Mouse (Mus musculus): ENCODE measurements around the gene Muc20. TPM values are rescaled to one million over a fixed set of nuclear protein-coding genes. Genes with fewer than 3 reads are reported as not detected.
A peak's percentile ranks its signal among the peaks of the same experiment; 100 is the strongest.

Muc20 gene
- total RNA-seq (2021): not detected

DNA sequence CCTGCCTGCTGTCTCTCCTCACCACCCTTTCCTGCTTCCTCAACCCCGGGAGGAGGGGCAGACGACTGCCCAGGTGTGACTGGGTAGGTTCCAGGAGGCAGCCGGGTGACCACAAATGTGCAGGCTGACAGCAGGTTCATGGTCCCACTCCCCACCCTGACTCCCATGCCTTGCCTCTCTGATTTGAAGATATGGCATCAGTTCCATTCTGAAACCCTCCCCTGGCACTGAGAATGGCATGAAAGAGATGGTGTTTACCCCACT, at the start of gene Muc20:
Gene Muc20 (minus strand): TSS at position 10 of the 264 bp plus-strand sequence.
- DNase-seq (ENCODE audit: extremely low spot score in 1 of 2, low spot score in 1 of 2): no peak

DNA sequence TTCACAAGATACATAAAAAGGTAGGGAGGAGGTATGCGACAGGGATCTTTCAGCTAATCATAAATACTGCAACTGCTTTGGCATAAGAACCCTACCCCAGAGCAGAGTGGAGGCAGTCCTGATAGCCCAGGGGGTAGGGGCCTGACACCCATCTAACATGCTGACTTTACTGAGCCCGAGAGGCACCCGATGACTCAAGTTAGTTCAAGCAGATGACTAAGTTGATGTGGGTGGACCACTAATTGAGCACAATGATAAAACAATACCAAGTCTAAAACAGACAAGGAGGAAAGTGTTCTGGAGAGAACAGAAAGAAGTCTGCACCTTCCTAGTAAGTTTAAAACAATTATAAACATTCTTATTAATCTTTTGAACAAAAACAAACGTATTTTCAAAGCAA, 34.3 kb upstream of the Muc20 start:
- DNase-seq (ENCODE audit: extremely low spot score in 1 of 2, low spot score in 1 of 2): no peak

DNA sequence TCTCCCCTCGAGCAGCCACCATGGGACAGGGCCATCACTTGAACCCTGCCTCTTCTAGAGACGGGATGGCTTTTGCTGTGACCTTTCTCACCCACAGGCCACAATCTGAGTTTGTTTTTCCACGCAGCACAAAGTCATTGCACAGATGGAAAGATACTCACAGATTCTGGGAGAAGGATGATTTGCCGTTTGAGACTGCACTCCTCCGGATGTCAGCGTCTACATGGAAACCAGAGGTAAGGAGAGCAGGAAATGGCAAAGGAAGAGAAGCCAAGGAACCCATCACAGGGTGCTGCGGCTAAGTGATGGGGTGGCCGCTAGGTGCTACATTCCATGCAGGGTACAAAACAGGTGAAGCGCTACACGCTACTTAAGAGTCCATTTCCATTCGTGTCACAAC, 31.9 kb upstream of the Muc20 start:
- no peak for DNase-seq (ENCODE audit: extremely low spot score in 1 of 2, low spot score in 1 of 2)

GRCm38 (mm10) chr16:32826521-32826920, 29.3 kb upstream of the Muc20 start:
- DNase-seq (ENCODE audit: extremely low spot score in 1 of 2, low spot score in 1 of 2): no peak

DNA sequence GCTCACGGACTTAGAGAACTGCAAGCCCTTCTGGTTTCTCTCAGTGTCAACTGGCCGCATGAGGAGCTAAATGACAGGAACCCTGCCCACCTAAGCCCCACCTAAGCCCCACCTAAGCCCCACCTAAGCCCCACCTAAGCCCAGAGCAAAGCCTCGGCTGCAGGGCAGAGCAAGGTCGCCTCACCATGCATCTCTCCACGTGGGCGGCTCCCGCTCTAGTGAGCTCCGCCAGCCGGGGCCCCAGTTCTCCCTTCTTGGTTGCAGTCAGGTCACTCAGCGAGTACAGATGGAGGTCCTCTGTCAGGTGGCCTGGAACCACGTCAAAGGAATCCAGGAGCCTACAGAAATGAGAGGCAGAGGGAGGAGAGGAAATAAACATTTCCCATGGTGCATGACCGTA, 28.1 kb upstream of the Muc20 start:
- DNase-seq (ENCODE audit: extremely low spot score in 1 of 2, low spot score in 1 of 2): no peak

- DNase-seq (ENCODE audit: extremely low spot score in 1 of 2, low spot score in 1 of 2): no peak
Observed at GRCm38 (mm10) chr16:32824061-32824460, 26.8 kb upstream of the Muc20 start.

GRCm38 (mm10) chr16:32823487-32823886, 26.3 kb upstream of the Muc20 start:
- DNase-seq (ENCODE audit: extremely low spot score in 1 of 2, low spot score in 1 of 2): no peak

GRCm38 (mm10) chr16:32822881-32823280, 25.6 kb upstream of the Muc20 start:
- DNase-seq (ENCODE audit: extremely low spot score in 1 of 2, low spot score in 1 of 2): no peak

- DNase-seq (ENCODE audit: extremely low spot score in 1 of 2, low spot score in 1 of 2): no peak
Observed at GRCm38 (mm10) chr16:32822450-32822827, 25.2 kb upstream of the Muc20 start.

GRCm38 (mm10) chr16:32821772-32822449, 24.7 kb upstream of the Muc20 start:
- no peak for DNase-seq (ENCODE audit: extremely low spot score in 1 of 2, low spot score in 1 of 2)

- no peak for DNase-seq (ENCODE audit: extremely low spot score in 1 of 2, low spot score in 1 of 2)
Observed at GRCm38 (mm10) chr16:32818441-32818840, 21.2 kb upstream of the Muc20 start.

GRCm38 (mm10) chr16:32818036-32818435, 20.8 kb upstream of the Muc20 start:
- DNase-seq (ENCODE audit: extremely low spot score in 1 of 2, low spot score in 1 of 2): no peak

GRCm38 (mm10) chr16:32815160-32815605, 17.9 kb upstream of the Muc20 start:
- no peak for DNase-seq (ENCODE audit: extremely low spot score in 1 of 2, low spot score in 1 of 2)

DNA sequence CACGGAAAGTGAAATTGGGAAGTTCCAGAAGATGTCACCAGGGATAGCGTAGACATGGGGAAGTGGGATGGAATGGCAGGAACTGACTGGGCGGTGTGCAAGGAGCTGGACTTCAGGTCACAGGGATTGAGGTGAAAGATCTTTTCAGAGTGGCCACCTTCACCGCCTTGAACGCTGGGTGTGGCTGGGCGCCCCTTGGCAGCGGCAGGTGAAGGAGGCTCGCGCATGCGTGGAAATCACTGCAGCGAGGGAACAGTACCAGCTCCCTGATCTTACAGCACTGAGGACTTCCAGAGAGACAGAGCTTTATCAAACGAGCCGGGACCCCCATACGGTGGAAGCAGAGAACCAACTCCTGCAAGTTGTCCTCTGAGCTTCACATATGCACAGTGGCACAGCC, 17.3 kb upstream of the Muc20 start:
- DNase-seq (ENCODE audit: extremely low spot score in 1 of 2, low spot score in 1 of 2): peak in 1 of 2 experiments; percentile 26

DNA sequence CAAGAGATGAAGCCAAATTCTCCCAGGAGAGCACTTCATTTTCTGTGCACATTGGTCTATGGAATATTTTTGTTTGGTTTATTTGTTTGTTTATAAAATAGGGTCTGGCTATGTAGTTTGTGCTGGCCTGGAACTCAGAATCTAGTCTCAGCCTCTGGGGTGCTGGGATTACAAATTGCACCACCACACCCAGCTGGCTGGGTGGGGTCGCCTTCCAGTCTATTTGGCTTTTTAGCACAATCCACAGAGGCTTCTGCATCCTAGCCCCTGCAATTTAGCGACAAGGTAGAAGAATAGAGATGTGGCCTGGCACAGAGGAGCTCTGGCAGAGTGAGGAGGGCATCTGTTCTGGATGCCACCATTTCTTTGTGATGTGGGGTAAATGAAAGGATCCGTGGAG, 16.5 kb upstream of the Muc20 start:
- no peak for DNase-seq (ENCODE audit: extremely low spot score in 1 of 2, low spot score in 1 of 2)

GRCm38 (mm10) chr16:32813362-32813761, 16.1 kb upstream of the Muc20 start:
- no peak for DNase-seq (ENCODE audit: extremely low spot score in 1 of 2, low spot score in 1 of 2)

GRCm38 (mm10) chr16:32812888-32813361, 15.7 kb upstream of the Muc20 start:
- peak; percentile 62 to 95 for DNase-seq (ENCODE audit: extremely low spot score in 1 of 2, low spot score in 1 of 2)

DNA sequence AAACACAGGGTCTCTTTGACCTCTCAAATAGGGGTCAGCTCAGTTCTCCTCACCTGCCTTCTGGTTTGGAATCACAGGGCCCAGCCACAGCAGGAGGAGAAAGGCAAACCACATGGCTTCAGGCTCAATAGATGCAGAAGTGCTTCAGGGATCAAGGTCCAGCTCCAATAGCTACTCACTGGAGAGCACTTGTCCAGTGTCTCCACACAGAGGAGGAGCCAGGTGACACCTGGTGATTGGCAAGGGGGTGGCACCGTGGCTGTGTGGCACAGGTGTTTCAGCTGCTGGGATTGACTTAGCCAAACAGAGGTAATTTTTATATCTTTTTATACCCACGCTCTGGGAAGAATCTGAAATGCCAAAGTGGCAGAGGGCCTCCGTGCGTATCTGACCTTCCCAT, 13.1 kb upstream of the Muc20 start, which contains the start of gene Smbd1:
Gene Smbd1 (minus strand): TSS at position 157 of the 400 bp plus-strand sequence.
- no peak for DNase-seq (ENCODE audit: extremely low spot score in 1 of 2, low spot score in 1 of 2)

GRCm38 (mm10) chr16:32807408-32808185, 10.4 kb upstream of the Muc20 start:
- no peak for DNase-seq (ENCODE audit: extremely low spot score in 1 of 2, low spot score in 1 of 2)

DNA sequence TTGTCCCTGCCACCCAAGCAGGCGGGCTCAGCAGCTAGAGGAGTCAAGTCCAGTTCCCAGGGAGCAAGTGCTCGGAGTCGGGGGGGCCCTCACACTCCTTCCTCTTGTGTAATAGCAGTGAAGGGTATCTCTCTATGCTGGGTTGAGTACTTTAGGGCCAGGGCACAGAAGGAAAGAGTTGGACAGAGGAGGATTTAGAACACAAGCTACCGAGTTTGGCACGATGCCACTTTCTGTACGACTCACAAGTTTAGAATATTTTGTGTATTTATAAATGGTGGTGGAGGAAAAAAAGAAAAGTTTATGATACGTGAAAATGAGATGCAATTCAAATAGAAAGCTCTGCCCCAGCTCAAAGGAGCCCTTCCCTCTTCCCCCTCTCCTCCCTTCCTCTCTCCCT, 7.9 kb upstream of the Muc20 start:
- DNase-seq (ENCODE audit: extremely low spot score in 1 of 2, low spot score in 1 of 2): no peak

DNA sequence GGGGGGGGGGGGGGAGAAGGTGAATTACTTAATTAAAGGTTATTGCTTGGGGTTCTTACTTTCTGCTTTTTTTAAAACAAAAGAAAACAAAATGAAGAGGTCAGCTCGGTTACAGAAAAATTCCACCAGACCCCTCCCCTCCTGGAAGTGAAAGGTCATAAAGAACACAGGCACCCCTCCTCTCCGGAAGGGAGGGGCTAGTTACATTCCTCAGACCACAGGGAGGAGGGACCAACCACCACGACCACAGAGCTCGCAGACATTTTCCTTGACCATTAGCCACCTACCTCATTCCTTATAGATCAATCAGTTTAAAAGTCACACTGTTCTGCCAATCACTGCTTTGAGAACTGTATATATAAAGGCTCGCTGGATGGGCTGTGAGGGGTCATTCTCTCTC, 6.7 kb upstream of the Muc20 start:
- no peak for DNase-seq (ENCODE audit: extremely low spot score in 1 of 2, low spot score in 1 of 2)

DNA sequence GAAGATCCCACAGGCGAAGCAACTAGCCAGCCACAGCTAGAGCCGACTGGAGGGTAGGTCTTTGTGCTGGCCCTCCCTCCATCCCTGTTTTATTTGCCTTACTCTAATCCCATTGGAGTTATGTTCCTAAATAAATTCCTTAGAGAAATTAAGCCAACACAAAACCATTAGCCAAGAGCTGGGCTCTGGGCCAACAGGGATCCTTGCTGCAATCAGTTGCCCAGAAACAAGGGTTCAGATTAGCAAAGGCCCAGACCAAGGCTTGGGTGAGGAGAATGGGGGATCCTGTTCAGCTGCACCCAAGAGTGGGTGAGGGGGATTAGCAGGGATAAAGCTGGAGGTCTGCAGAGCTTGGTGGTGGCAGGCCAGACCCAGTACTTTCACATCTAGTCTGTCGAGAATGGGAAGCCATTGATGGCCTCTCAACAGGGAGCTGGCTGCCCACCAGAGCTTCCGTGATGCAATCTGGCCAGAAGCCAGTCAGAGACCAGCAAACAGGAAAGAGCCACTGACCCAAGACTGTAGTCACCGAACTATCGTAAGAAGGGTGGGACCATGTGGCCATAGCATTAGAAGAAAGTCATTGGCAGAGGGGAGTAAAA, 6.1 kb upstream of the Muc20 start:
- DNase-seq (ENCODE audit: extremely low spot score in 1 of 2, low spot score in 1 of 2): peak in 1 of 2 experiments; percentile 50

Data from layer of hippocampus, postnatal 25 days (tissue).